Mouse (Mus musculus) T-cell, adult 2 months (primary cell): ENCODE measurements around the gene Dclk1.
"Not testable (repeated sequence)": the region's sequence is repeated elsewhere in the genome, so short reads cannot be mapped to it uniquely, and the experiment has no call there.

Source experiments
- DNase-seq: peaks from one replicate; pipeline ENCODE4 v3.0.0; 2022; ENCODE audit warnings: low spot score

Gene Dclk1

DNA sequence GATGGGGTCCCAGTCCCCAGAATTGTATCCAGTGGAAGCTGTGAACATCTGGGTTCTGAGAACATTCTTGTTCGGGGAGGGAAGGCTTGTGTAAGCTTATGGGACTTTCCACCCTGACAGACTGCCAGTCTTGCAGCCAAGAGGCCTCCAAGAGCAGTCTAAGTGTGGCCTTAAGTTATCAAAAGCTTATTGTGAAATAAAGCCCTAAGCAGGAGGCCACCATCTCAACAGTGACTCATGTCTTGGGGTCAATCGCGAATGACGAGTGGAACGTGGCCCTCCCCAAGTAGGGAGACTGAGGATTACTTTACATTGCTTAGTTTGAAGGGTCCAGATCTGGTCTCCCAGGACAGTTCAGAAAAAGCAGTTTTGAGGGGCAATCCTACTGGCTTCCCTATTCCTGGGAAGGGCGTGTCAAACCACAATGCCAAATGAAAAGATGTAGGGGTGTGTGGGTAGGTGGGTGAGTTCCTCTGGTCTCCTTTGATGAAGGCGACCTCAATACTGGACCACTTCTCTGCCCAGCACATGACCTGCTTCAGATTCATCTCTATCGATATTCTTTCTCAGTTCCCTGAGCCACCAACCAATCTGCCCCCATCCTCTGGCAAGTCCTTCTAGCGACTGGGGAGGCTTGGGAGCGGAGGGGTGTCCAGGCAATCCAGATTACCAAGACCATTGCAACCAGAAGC, at the start of gene Dclk1:
TSS of gene Dclk1 (plus strand) at position 635 of the 692 bp plus-strand sequence.
- DNase-seq: no peak

- no peak for DNase-seq
Observed at GRCm38 (mm10) chr3:55193351-55193750, 48.8 kb upstream of the Dclk1 start.

- no peak for DNase-seq
Observed at GRCm38 (mm10) chr3:55194792-55195191, 47.4 kb upstream of the Dclk1 start.

DNA sequence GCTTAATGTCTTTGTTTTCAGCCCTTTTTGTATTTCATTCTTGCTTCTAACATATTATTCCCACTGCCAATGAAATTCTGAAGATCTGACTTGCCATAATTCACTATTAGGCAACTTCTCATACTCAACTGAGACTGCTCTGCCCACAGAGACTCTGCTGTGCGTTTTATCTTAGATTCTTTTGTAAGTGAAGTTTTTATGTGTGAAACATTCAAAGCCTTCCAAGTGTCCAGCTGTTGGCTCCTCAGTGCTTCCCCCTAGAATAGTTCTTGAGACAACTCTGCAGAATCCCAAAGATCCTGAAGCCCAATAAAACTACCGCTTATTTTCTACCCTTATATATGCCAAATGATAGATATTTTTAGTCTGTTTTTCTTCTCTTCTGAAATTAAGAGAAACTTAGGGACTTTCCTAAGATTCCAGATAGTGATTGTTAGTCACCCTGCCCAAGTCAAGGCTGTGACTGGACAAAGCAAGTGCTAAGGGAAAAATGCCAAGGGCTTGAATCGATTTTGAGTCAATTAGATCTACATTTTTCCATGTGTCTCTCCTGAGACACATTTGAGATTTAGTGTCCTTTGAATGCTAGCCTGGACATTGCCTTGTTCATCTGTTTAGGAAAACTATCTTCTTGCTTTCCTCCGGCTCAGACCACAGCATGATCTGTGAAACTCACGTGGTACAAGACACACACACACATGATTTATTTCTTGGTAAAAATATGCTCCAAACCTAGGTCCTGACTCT, 46.4 kb upstream of the Dclk1 start:
- no peak for DNase-seq

GRCm38 (mm10) chr3:55196328-55196710, 45.8 kb upstream of the Dclk1 start:
- DNase-seq: no peak

DNA sequence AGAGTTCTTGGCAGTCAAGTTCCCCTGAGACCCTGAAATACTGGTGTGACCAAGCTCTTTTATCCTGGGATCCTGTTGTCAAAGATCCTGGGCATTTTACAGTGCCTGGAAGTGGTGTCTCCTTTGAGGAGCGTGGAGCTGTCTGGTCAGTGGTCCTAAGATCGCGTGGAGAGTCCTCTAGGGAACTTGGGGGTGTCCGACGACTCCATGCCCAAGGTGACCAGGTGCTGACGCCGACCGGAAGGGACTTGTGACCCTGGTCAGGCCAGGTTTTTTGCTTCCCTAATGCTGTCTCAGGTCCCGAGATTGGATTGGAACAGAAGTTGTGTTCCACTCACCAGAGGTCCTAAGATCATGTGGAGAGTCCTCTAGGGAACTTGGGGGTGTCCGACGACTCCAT, 38.5 kb upstream of the Dclk1 start:
- not testable (repeated sequence) for DNase-seq

- DNase-seq: no peak
Observed at GRCm38 (mm10) chr3:55206413-55206812, 35.8 kb upstream of the Dclk1 start.

GRCm38 (mm10) chr3:55207665-55208064, 34.5 kb upstream of the Dclk1 start:
- no peak for DNase-seq

GRCm38 (mm10) chr3:55212254-55212653, 29.9 kb upstream of the Dclk1 start:
- no peak for DNase-seq

GRCm38 (mm10) chr3:55213785-55214184, 28.4 kb upstream of the Dclk1 start:
- no peak for DNase-seq

- no peak for DNase-seq
Observed at GRCm38 (mm10) chr3:55214413-55214812, 27.8 kb upstream of the Dclk1 start.

DNA sequence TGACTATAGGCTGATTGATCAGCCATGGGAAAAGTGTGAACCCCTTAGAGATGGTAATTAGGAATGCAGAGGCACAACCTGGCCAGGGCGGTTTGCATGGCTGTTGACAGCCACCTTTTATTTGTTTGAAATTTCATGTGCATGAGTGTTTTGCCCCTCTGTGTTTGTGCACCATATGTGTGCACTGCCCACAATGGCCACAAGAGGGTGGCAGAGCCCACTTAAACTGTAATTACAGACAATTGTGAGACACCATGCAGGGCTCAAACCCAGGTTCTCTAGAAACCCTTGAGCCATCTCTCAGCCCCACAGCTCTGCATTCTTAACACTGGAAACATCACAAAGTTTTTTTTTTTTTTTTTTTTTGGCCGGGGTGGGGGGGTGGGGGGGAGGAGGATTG, 19.7 kb upstream of the Dclk1 start:
- no peak for DNase-seq

DNA sequence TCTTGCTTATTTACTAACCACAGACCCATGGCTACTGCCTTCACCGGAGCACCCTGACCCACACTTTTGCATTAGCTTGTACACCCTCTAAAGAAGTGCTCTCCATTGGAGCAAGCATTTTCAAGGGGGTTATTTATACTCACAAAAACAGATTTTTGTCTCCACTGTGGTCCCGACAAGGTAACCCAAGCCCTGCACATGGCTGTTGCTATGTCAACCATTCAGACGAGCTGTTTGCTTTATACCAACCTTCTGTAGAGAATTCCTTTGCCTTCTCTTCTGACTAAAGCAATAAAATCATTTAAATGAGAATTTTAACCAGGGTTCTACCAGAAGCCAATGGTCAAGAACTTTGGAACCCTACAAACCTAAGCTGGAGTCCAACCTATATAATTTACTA, 18.3 kb upstream of the Dclk1 start:
- DNase-seq: no peak

DNA sequence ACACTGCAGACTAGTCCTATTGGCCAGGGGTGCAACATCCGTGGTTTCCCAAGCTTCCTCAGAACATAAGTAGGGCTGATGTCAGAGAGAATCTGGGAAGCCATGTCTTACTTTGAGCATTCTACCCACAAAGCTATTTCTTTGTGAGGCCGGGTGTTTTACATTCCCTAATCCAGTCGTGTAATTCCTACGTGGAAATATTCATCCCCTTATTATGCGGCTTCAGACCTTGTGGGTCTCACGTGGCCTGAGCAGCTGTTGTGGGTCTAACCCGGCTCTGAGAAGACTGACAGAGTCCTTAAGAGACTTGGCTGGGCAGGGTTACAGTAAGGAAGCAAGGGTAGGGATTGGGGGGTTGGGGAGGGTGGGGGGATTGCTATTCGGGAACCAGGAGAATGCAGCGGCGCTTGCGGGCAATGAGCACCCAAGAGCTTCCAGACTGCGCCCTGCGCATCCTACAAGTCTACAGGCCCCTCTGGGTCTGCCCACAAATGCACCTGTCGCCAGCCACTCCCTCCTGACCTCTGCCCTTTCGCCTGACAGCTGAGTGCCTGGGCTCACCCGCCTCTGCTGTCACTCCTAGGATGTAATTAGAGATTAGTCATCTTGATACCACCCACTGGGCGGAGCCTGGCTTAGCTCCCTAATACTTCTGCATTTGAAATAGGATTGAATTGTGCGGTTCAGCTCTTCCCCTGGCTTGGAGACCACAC, 15.5 kb upstream of the Dclk1 start:
- no peak for DNase-seq

- DNase-seq: no peak
Observed at GRCm38 (mm10) chr3:55227214-55227581, 15.0 kb upstream of the Dclk1 start.

DNA sequence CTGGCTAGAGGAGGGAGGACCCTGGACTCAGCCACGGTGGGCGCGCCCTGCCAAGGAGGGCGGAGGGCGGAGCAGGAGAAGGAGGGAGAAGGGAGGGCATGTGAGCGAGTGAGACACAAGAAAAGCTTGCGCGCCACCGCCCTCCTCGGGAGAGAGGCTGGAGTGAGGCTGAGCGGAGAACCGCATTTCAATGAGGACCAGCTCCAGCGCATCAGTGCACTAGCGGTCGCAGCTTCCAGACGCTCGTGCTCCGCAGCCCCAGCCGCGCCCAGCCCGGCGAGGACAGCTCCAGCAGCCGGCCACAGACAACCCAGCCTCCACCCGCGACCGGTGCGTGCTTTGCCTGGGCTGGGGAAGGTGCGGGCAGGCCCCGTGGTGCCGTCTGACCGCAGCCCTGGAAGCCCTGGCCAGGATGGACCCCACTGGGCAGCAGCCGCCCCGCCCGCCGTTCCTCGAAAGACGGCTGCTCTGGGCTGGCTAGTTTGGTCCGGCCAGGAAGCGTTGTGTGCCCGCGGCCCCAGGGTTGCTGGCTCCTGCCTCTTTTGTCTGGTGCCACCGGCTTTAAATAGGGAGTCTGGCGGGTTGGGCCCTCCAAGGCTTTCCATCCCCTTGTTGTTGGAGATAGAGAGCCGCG, 375 bp downstream of the Dclk1 start:
- no peak for DNase-seq

DNA sequence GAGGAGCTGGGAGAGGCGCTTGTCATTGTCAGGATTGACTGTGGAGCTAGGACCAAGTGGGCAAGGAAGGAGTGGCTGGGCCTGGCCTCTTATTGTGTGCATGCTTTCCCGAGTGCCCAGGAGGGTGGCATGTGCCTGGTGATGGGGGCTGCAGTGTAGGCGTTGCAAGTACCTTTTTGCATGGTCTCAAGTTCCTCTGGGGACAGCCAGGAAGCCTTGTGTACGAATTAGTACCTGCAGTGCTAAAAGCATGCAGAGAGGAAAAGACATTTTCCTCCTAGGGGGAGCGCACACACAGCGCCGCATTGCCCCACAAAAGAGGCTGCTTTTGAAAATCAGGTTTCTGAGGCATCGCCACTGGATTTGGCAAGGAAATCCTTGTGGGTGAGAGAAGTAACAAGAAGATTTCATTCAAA, 900 bp downstream of the Dclk1 start:
- no peak for DNase-seq

DNA sequence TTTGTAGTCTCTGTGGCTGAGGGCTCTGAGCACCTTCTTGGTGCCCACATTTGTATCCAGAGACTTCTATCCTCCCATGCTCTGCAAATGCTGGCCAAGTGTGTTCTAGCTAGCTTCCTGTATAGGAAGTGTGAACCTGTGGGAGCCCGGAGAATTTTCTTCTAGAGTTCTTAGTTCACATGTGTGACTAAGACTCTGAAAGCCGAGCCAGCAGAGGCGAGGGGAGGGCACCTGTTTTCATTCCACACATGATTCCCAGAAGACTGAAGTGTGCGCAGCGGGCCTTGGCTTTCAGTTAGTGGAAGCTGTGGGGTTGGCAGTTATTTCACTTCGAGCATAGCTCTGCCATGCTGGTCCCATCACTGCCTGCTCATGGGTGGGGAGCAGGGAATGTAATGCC, 1.9 kb downstream of the Dclk1 start:
- no peak for DNase-seq

DNA sequence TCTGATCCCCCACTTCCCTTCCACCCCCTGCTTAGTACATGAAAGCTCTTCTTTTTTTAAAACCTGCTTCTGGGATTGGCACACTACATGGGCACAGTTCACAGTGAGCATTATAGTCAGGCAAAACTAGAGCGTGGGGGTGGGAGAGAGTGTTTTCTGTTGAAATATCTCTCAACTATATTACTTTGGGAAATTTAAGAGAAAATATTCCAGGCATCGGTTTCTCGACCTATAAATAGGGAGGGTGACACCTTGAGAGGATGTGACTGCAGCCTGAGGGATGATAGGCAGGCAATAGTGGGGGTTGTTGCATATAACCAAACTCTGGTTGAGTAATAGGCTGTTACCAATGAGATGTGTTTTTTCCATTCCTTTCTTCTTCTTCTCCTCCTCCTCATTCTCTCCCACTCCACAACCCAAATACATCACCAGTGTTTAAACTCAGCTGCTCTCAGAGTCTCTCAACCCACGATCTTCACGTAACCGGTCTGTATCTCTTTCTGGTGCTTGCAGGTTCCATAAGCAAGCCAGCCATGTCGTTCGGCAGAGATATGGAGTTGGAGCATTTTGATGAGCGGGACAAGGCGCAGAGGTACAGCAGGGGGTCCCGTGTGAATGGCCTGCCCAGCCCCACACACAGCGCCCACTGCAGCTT, 4.6 kb downstream of the Dclk1 start:
- no peak for DNase-seq

DNA sequence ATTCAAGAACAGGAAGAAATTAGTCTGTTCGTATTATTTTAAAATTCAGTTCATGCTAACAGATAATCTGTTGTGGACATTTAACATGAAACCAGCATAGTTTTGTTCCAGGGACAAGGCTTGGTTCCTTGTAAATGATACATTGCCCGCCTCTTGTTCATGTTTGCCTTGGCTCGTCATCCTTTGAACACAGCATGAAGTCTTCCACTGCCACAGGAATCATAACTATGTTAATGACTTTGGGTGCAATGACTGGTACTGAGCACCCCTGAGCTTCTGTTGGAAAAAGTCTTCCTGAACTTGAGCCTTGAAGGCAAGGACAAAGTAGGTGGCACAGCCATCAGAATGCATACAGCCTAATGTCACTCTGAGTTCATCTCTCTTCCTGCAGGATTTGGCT, 5.9 kb downstream of the Dclk1 start:
- no peak for DNase-seq

GRCm38 (mm10) chr3:55248508-55248907, 6.3 kb downstream of the Dclk1 start:
- DNase-seq: no peak

- DNase-seq: no peak
Observed at GRCm38 (mm10) chr3:55250631-55251030, 8.5 kb downstream of the Dclk1 start.
